Mouse (Mus musculus) left cerebral cortex, adult 11 months (tissue): ENCODE measurements around the gene Tfb2m.

Experiments
- DNase-seq: peaks from one replicate; pipeline ENCODE4 v3.0.0; 2022; ENCODE audit warnings: low spot score

Gene Tfb2m

GRCm38 (mm10) chr1:179492908-179493307 is 53.2 kb downstream of the Tfb2m start:
- no peak for DNase-seq

GRCm38 (mm10) chr1:179488520-179488919 is 57.5 kb downstream of the Tfb2m start:
- no peak for DNase-seq

GRCm38 (mm10) chr1:179487990-179488389 is 58.1 kb downstream of the Tfb2m start:
- DNase-seq, result no peak

- DNase-seq, result no peak
Measured at GRCm38 (mm10) chr1:179487238-179487637, 58.8 kb downstream of the Tfb2m start.

GRCm38 (mm10) chr1:179485784-179486540 is 60.1 kb downstream of the Tfb2m start:
- no peak for DNase-seq

- no peak for DNase-seq
Measured at GRCm38 (mm10) chr1:179480862-179481261, 65.2 kb downstream of the Tfb2m start.
